Mouse (Mus musculus): ENCODE measurements around the gene Map3k15. TPM values are rescaled to one million over a fixed set of nuclear protein-coding genes. Genes with fewer than 3 reads are reported as not detected.

Map3k15 gene
- total RNA-seq (2021) = 1 to 10 TPM; 1.8 TPM

DNA sequence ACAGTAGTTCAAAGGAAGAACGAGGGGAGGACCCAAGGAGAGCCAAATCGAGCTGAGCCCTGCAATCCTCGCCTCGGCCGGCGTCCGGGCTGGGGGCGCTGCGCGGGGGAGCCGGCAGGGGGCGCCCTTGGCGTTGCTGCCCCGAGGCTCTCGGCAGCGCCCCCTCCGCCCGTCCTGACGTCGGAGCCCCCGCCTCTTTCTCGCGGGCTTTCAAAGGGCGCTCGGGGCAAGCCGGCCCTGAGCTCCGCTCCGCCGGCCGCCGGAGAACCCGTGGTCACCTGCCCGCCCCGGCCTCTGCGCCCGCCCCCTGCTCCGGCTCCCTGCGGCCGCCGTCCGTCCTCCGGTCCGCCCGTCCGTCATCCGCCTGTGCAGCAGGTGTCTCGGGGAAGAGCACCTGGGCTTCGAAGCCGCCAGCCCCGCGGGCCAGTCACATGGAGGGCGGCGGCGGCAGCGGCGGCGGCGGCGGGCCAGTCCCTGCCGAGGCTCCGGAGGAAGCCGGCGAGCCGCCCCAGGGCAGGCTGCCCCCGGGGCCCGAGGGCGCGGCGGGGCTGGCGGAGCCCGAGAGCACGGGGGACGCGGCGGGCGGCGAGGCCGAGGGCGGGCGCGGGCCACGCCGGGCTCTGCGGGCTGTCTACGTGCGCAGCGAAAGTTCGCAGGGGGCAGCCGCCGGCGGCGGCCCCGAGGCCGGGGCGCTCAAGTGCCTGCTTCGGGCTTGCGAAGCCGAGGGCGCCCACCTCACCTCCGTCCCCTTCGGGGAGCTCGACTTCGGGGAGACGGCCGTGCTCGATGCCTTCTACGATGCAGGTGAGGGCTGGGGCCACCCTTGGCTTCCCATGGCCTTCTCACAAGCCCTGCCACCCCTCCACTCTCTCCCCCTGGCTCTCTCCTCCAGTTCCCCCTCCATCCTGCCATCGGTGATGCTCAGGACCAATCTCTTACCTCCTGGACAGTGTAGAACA is at the start of gene Map3k15:
Gene Map3k15, plus strand, starts transcription at position 432 of the 959 bp plus-strand sequence.
- no peak for DNase-seq

DNA sequence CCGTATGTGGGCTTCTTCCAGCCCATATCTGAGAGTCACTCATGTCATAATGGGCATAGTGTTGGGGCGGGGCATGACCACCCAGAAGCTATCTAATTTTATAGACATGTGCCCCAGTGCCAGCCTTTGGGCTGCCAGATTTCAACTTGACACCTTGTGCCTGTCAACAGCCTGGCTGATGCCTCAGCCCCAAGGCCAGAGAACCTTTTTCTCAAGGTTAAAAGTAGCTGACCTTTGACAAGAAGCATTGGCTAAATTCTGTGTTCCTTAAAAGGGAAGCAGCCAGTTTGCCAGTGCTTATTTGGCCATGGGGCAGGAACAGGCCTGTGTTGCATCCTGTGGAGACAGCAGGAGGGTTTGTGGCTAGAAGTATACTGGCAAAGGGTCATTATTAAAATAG is 45.7 kb upstream of the Map3k15 start:
- DNase-seq = no peak

GRCm38 (mm10) chrX:159943586-159943985 is 44.6 kb upstream of the Map3k15 start:
- no peak for DNase-seq

DNA sequence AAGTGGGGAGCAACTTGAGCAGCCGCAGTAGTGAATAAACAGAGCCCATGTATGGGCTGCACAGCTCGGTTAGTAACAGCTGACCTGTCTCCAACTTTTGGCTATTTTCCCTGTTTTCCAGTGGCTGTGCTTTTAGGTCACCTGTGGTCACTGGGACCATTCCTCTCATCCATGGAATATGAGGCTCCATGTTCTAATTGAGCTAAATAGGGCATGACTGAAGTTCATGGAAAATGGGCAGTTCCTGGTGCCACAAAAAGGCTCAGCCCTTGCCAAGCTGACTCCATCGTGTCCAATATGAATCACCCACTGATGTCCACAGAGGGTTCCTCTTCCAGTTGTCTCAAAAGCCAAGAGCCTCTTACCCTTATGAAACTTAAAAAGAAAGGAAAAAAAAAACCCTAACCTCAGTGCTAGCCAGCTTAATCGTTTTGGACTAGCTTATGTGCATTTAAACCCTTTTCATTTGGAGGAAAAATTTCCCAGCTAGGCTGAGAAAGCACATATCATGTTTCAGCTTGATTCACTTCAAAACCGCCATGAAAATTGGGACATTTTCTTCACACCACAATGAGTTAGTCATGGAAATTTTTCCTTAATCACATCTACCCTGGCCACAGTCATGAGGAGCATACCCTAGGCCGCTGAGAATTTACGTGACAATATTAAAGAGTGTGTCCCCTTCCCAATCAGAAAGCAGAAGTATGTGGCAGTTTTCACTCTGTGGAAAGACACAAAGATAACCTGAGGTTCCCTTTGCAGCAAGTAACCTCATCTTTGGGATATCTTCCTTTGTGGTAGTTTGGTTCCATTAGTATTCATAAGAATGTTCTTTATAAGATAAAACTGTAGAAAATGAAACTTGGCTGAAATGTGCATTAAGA is 34.4 kb upstream of the Map3k15 start:
- no peak for DNase-seq

GRCm38 (mm10) chrX:159954430-159954779 is 33.8 kb upstream of the Map3k15 start:
- DNase-seq = no peak

- no peak for DNase-seq
These were observed 32.8 kb upstream of the Map3k15 start for GRCm38 (mm10) chrX:159955433-159955832.

DNA sequence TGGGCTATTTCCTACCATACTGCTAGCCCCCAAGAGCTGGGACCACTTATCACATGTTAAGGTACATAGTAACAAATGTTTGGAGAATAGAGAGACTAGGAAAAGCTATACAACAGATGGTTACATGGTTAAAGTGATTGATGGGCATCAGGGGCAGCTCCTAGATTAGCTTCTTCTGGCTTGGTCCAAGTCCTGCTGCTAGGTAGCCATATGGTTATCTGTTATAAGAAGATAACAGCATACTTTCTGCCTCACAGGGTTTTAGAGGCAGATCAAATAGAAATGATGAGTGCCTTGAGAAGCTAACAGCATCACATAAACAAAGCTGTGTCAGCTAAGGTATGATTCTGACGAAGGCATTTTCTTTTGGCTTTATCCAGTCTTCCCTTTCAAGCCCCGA is 26.8 kb upstream of the Map3k15 start:
- DNase-seq = no peak

DNA sequence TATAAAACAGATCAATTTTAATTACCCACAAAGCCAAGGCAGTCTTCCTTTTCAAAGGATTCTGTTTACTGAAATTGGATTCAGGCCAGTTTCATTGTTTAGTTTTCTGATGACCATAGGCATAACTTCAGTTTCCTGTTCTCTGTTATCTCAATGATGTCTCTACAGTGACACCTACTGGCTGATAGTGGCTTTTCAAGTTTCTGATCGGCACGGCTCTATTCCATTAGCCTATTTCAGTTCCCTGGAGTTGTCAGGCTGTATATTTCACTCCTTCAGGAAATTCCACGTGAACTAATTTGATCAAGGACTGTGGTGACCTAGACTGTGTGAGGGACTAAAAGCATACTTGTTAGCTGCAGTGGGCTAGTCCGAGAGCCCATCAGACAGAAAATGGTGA is 25.0 kb upstream of the Map3k15 start:
- DNase-seq = peak in 1 of 2 experiments; percentile 34

GRCm38 (mm10) chrX:159963925-159964324 is 24.3 kb upstream of the Map3k15 start:
- peak; percentile 39 to 43 for DNase-seq

DNA sequence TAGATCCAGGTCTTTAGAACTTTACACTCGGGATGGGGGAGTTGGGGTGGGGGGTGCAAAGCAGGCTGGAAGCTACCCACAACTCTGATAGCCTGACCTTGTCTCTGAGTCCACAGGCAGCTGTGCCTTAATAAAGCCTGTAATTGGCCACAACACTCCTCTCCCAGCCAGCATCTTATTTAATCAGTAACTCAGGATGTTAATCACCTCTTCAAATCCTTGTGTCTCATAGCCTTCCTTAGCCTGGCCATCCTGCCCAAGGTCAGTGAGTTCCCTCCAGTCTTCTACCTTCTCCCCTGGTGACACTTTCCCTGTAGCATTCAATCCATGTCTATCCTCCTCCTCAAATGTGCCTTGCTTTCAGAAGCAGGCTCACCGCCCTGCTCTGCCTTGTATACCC is 19.2 kb upstream of the Map3k15 start:
- DNase-seq = no peak

DNA sequence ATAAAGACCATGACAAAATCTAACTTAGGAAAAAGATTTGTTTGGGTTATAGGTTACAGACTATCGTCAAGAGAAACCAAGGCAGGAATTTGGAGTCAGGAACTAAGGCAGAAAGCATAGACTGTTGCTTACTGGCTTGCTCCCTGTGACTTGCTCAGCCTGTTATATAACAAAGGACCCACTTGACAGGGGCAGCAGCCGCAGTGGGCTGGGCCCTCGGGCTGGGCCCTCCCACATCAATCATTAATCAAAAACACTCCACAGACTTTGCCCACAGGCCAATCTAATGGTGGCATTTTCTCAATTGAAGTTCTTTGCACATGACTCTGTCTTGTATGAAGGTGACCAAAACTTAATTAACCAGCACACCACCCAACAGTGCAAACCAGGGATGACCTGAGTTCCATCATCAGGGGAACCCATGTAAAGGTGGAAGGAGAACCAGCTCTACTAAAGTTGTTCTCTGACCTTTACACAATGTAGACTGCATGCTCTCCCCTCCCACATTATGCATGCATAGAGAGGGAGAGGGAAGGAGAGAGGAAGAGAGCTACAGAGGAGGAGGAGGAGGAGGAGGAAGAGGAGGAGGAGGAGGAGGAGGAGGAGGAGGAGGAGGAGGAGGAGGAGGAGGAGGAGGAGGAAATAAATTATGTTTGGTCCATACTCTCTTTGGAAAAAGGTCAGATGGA is 17.0 kb upstream of the Map3k15 start:
- no peak for DNase-seq

DNA sequence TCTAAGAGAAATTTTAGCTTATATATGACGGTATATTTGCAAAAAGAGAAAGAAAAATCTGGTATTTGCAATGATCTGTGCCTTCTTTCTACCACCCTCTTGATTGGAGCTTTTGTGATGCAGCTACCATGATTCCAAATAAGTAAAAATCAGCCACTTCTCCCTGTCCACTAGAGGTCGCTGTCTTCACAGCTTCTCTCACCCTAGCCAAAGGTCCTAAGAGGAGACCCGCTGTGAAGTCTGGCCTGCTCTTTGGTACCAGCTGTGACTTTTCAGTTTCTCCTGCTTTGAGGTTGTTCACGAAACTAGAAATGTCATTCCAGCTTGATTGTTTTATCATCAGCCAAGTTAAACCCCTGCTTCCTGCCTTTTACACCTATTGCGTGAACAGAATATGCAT is 14.5 kb upstream of the Map3k15 start:
- DNase-seq = no peak

GRCm38 (mm10) chrX:159976243-159976642 is 12.0 kb upstream of the Map3k15 start:
- no peak for DNase-seq

GRCm38 (mm10) chrX:159995808-159996207 is 7.6 kb downstream of the Map3k15 start:
- DNase-seq = no peak

DNA sequence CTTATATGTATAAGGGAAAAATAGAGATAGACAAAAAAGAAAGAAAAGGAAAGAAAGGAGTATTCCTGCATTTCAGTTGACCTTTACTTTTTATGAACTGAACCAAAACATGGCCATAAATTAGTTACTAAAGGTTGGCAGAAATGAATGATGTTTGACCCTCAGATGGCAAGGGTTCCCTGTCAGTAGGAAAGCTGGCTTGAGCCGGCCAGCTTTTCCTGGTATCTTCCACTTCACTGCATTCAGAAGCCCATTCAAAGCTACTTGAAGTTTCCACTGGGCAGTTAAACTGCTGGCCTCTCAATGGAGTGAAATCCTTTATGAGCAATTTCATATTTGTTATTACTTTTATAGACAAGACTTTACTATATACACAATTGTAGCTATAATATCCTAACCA is 65.1 kb downstream of the Map3k15 start:
- DNase-seq = no peak

DNA sequence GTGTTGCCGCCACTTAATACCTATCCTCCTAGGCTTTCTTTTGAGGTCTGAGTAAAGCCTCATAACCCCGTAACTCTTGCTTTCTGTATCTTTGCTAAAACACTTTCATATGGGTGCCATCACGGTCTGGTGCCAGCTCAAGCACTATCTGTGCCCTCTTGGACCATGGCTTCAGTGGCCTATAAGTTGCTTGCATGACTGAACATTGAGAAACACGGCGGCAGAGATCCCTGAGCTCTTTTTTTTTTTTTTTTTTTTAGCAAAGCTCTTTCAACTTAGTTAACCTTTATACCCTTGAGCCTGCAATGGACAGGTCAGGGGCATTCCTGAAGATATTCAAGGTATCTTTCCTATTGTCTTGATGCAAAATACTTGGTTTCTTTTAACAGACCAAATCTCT is 66.4 kb downstream of the Map3k15 start:
- DNase-seq = no peak

DNA sequence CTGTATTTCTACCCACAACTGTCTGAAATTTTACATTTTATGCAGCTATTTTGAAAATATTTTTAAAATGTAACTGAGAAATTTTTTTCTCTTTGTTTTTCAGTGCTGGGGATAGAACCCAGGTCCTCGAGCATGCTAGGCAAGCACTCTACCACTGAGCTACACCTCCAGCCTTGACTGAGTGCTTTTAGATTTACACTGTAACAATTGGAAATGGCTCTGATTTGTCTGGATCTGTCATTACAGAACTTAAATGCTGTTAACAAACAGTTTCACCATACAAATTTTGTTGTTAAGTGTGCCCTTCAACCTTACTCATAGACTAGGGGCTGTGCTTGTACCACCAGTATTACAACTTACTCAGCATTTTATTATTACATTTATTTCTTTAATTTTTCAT is 103.7 kb downstream of the Map3k15 start:
- no peak for DNase-seq

- DNase-seq = no peak
These were observed 119.6 kb downstream of the Map3k15 start for GRCm38 (mm10) chrX:160107817-160108216.

DNA sequence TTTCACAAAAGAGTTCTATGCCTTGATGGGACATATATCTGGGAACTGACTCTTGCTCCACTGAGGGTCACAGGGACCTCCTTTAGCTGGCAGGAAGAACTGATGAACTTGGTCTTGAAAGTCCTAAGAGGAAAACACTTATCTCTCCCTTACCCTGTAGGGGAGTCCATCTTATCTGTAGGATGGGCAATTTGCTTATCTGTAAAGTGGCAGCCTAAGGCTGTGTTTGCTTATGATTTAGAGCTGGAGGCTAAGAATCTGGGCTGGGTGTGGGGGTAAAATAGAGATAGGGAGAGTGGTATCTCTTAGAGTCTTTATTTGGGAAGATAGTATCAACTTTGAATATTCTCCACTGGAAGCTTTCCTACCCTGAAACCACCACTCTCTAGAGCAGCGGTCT is 125.5 kb downstream of the Map3k15 start:
- no peak for DNase-seq

- DNase-seq = no peak
These were observed 127.8 kb downstream of the Map3k15 start for GRCm38 (mm10) chrX:160116074-160116473.

DNA sequence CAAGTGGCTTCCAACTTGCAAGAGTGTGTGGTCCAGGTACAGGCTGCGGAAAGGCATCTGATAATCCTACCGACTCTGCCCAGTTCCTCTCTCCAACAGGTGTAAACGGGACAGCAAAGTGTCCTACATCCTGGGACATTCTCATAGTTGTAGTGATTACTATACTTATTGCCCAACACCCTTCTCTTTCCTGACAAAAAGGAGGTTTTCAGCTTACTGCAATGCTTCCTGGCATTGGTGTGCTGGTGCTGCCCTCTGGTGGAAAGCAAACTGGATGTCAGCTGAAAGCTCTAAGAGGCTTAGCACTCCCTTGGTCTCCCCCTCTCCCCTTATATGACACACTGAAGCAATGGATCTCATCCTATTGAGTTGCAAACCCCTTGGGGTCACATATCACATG is 128.4 kb downstream of the Map3k15 start:
- DNase-seq = peak; percentile 30 to 41

DNA sequence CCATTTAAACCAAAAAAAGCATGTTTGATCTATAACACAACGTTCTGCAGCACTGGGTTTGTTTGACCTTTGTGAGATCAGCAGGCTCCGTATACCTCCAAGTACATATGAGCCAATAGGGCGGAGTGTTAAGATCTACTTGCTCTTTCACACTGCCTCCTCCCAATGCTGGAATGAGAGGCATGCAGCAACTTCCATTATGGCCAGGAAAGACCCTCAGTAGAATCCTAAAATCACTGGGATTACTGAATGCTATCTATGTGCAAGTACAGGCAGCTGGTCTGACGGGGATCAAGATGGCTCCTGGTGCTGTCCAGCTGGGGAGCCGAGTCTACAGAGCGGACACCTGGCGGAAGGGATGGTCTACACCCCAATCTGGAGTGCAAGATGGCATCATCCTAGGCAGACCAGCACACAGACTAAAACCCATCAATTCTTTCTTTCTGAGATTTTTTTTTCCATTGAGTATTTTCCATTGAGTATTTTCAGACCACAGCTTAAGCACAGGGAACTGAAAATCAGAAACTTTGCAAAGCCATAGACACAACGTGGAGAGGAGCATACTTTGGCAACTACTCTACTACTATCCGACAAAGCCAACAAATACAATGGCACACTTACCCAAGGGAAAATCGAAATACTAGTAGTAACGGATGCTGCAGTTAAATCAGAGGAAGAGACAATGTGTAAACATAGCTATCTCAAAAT is 146.1 kb downstream of the Map3k15 start:
- DNase-seq = no peak
